Mouse (Mus musculus) left cerebral cortex, adult 9 months (tissue): ENCODE measurements around the gene Gss.
"Not testable (repeated sequence)": the region's sequence is repeated elsewhere in the genome, so short reads cannot be mapped to it uniquely, and the experiment has no call there.

Source experiments
- DNase-seq, 2 experiments: peaks; one replicate each; pipeline ENCODE4 v3.0.0; 2022; ENCODE audit warnings: low spot score in 2 of 2

The Gss gene

DNA sequence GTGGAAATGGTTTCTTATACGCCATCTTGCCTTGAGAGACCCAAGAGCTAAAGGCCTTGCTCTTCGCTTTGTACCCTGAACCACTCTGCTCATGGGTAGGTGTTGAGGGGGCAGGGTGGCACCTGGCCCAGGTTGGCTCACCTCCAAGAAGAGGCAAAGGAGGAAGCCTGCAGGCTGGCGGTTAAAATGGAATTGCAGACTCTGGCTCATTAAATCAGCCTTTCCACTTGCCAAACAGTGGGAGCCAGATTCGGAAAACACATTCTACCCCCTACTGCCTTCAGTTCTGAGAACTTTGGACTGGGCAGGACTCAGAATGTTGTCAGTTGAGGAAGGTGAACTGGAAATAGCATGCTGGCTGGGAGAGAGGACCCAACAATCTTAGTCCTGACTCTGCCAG is 17.9 kb downstream of the Gss start:
- DNase-seq: peak in 1 of 2 experiments; percentile 51

GRCm38 (mm10) chr2:155573996-155574395 is 18.6 kb downstream of the Gss start:
- no peak for DNase-seq

DNA sequence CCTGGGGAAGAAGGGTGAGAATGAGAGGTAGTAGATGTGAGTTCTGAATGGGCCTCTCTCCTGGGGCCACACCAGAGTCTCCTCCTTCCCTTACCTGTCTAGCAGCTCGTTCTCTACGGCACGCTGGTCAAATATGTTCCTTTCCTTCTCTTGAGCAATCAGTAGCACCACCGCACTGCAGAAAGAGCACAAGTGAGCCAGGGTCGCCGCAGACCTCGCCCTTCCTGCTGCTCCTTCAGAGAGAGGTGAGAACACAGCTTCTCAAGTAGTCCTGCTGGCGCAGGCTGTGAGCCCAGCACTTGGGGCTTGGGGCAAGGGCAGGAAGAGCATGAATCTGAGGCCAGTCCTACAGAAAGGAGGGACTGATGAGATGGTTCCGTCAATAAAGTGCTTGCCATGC is 19.6 kb downstream of the Gss start:
- no peak for DNase-seq

DNA sequence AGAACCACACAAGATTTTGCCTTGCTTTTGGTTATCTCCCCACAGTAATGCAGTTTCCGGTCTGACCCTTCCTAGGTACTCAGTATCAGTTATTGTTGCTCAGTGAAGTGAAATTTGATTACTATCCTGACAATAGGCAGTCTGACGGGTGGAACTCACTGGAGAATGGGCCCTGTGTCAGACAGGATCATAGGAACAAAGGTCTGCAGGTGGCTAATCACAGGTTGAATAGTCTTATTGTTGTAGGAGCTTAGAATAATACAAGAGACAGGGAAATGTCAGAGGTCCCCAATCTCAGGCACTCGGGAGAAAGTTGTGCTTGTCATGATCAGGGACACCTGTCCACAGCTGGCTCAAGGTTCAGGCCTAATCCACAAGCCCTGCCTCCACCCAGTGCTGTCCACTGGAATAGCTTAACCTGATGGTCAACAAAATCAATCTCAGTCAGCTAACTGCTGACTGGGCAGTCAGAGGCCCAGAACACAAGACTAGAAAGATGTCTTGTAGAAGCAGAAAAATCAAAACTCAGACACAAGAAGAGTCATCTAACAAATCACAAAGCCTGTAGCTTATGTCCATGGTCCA is 23.3 kb downstream of the Gss start:
- DNase-seq: no peak

GRCm38 (mm10) chr2:155567751-155568150 is 24.9 kb downstream of the Gss start:
- no peak for DNase-seq

GRCm38 (mm10) chr2:155562934-155563333 is 29.7 kb downstream of the Gss start:
- no peak for DNase-seq

GRCm38 (mm10) chr2:155562209-155562608 is 30.4 kb downstream of the Gss start:
- no peak for DNase-seq

GRCm38 (mm10) chr2:155554426-155554985 is 38.1 kb downstream of the Gss start:
- DNase-seq: no peak

GRCm38 (mm10) chr2:155552949-155553354 is 39.7 kb downstream of the Gss start:
- DNase-seq: no peak

DNA sequence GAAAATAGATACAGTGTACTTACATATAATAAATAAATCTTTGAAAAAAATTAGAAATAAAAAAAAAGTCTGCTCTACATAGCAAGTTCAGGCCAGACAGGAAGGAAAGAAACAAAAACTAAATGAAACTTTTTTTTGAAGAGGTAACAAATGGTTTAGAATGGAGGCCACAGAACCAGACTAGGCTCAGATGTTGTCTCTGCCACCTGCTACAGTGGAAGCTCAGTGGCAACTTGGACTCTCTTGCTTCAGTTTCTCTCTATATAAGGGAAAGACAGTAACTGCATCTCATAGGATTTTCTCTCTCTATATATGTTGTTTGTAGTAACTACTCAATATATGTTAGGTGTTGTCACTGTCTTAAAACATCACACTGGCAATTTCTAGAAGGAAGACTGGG is 40.3 kb downstream of the Gss start:
- no peak for DNase-seq

DNA sequence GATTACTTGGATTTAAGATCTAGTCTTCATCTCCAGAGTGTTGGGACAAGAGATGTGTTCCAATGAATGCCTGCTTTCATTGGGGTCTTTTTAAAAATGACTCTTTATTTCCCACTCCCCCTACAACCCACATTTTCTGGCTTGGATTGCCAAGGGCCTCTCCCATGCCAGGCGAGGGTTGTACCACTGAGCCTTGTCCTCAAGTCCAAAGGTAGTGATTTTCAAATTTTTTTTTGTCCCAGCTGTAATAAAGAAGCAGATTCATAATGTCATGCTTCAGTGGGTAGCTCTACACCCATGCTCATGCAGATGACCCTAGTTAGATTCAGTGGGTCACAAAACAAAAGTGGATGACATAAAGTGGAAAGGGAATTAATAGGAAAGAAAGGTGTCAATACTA is 45.7 kb downstream of the Gss start:
- DNase-seq: no peak

DNA sequence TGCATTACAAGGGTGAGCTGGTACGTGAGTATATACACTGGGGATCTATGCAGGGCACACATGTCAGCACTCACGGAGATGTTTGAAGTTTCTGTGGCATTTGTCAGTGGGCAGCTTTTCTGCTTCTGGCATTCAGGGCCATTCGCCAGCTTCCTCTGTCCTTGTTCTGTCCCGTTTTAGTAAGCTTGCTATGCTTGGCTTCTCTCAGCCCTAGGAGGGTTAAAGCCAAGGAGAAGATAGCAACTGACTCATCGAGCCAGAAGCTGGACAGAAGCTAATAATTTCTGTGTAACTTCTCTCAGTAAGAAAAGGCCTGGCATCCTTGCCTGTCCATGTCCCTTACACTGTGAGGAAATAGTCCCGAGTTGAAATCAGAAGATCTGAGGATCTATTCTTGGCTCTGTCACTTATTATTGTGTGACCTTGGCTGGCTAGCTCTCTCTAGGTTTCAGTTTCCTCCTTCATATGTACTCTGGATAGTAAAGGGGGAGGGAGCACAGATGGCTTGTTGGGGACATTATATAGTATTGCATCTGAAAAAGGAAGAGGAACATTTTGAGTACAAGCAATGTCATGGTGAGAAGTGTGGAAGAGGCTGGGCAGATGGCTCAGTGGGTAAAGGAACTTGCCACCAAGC is 51.7 kb downstream of the Gss start:
- DNase-seq: peak in 1 of 2 experiments; percentile 14

DNA sequence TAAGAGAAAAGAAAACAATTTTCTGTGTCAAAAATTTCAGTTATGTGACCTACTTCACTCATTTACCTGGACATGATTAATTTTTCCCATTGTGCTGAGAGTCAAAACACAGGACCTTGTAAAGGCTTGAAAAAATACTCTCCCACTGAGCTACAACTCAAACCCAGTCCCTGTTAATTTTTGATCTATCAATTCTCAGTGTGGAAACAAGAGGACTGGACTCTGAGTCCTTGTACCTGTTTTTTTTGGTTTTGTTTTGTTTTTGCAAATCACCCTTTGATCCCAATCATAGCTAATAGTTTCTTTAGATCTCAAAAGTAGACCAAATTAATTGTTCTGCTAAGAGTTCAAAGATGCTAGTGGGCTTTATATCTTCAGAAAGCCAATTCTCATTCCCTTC is 52.9 kb downstream of the Gss start:
- DNase-seq: no peak

DNA sequence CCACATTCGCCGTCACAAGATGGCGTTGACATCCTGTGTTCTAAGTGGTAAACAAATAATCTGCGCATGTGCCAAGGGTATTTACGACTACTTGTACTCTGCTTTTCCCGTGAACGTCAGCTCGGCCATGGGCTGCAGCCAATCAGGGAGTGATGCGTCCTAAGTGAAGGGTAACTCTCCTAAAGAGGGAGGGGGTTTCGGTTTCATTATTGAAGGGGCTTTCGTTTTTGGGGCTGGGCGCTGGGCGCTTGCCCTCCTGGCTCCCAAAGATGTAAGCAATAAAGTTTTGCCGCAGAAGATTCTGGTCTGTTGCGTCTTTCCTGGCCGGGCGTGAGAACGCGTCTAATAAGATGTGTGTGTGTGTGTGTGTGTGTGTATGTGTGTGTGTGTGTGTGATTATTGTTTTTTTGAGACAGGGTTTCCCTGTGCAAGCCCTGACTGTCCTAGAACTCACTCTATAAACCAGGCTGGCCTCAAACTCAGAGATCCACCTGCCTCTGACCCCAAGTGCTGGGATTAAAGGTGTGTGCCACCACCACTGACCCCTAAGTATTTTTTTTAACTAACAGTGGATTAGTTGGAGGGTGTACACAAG is 54.0 kb downstream of the Gss start:
- not testable (repeated sequence) for DNase-seq

- no peak for DNase-seq
Observed at GRCm38 (mm10) chr2:155537761-155538462, 54.7 kb downstream of the Gss start.

- no peak for DNase-seq
Observed at GRCm38 (mm10) chr2:155536292-155536691, 56.3 kb downstream of the Gss start.

DNA sequence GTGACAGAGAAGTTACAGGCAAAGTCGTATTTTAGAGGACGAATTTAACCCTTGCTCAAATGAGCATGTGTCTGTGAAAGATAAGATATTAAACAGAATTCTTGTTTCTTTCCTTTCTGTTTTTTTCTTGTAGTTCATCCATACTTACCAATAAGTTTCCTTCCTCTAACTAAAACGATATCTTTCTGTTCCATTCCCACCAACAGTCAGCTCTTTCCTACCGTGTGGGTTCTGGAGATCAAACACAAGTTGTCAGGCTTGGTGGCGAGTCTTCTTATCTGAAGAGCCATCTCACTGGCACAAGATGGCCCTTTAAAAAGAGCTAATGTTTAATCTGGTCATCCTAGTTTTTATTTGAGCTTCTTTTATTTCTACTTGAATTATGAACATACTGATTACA is 65.2 kb downstream of the Gss start:
- no peak for DNase-seq

- no peak for DNase-seq
Observed at GRCm38 (mm10) chr2:155524378-155524777, 68.2 kb downstream of the Gss start.

GRCm38 (mm10) chr2:155523706-155524105 is 68.9 kb downstream of the Gss start:
- DNase-seq: no peak

GRCm38 (mm10) chr2:155518531-155519270 is 73.9 kb downstream of the Gss start:
- DNase-seq: no peak

DNA sequence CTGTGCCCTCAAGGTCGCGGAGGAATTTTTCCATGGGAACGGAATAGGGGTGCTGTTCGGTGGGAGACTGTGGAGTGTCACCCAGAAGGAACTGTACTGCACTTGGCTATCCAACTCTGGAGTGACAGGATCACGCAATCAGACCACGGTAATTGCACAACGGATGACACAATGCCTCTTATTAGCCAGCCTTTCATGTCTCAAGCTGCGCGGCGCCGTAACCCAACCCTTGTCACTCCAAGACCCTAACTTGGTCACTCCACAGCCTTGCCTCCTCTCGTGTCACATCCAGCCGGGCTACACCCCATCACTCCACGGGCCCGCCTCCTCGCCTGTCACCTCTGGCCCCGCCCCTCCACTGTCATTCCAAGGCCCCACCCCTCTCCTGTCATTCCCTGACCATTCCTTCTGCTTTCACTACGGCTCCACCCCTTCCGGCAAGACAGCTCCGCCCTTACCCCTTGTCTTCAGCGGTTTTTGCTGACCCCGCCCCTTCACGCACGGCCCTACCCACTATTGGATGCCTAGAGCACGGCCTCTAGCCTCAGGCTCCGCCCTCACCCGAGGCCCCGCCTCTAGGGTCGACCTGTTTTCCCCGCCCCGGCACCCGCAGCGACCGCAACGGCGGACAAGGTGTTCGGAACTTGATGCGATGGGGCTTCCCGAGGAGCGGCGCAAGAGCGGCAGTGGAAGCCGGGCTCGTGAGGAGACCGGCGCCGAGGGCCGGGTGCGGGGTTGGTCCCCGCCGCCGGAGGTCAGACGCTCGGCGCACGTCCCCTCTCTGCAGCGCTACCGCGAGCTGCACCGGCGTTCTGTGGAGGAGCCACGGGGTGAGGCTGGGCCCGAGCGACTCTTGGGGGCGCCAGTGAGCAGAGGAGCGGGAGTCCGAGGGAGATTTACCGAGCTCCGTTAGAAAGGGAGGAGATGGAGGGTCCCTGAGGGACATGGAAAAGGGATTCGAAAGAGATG is 74.9 kb downstream of the Gss start, which contains the start of the genes Acss2 and Ggt7:
Gene Acss2 (plus strand): TSS at position 494 of the 969 bp plus-strand sequence.
Gene Ggt7 (minus strand): TSS at position 783 of the 969 bp plus-strand sequence.
- DNase-seq: peak; percentile 97 to 98
